Mouse (Mus musculus) G1E (cell line): ENCODE results near the gene Pou6f2. TPM values are rescaled to one million over a fixed set of nuclear protein-coding genes. Genes with fewer than 3 reads are reported as not detected.

Experiments
- ATAC-seq: 2 replicates; pipeline ENCODE4 v1.8.0; 2016; ENCODE audit warnings: mild to moderate bottlenecking; ENCODE audit not compliant: insufficient number of reproducible peaks, poor library complexity, low FRiP score, severe bottlenecking; ENCODE audit errors: extremely low read depth
- DNase-seq: peaks from one replicate; pipeline ENCODE4 v3.0.0; 2012; ENCODE audit warnings: low spot score
- H3K27me3 ChIP-seq: 2 replicates; pipeline ENCODE4 v1.6.1; 2012; ENCODE audit warnings: mild to moderate bottlenecking, low read length, inconsistent platforms; ENCODE audit not compliant: insufficient read depth
- H3K36me3 ChIP-seq: replicated peaks from 2 replicates; pipeline ENCODE3; 2012; ENCODE audit warnings: mild to moderate bottlenecking, inconsistent platforms
- H3K4me1 ChIP-seq: 2 replicates; pipeline ENCODE4 v1.6.1; 2012; ENCODE audit warnings: low read depth, low read length, inconsistent platforms, mixed read lengths; ENCODE audit not compliant: insufficient read depth
- H3K4me3 ChIP-seq: 2 replicates; pipeline ENCODE4 v1.5.1; 2012; ENCODE audit warnings: low read depth, mild to moderate bottlenecking, inconsistent platforms, low read length, moderate library complexity, mixed read lengths
- H3K9me3 ChIP-seq: replicated peaks from 2 replicates; pipeline ENCODE4 v1.6.1; 2012; ENCODE audit warnings: inconsistent platforms
- CTCF ChIP-seq: IDR thresholded peaks from 2 replicates; pipeline ENCODE4 v1.5.1; 2012; ENCODE audit warnings: low read depth, low read length, inconsistent platforms, mixed read lengths
- GATA1 ChIP-seq: IDR thresholded peaks from 2 replicates; pipeline ENCODE4 v1.6.1; 2012; ENCODE audit warnings: borderline replicate concordance, low read length, inconsistent platforms, mixed read lengths
- GATA2 ChIP-seq: IDR thresholded peaks from 2 replicates; pipeline ENCODE4 v1.6.1; 2012; ENCODE audit warnings: low read depth, low read length, inconsistent platforms, borderline replicate concordance
- POLR2AphosphoS5 ChIP-seq: IDR thresholded peaks from 2 replicates; pipeline ENCODE4 v1.6.1; 2012; ENCODE audit warnings: low read depth, low read length, inconsistent platforms; ENCODE audit not compliant: insufficient replicate concordance
- TAL1 ChIP-seq: conservative IDR thresholded peaks from 2 replicates; pipeline ENCODE4 v1.6.1; 2012; ENCODE audit warnings: low read depth, low read length, inconsistent platforms, mixed read lengths
- polyA plus RNA-seq: library from polyadenylated mRNA; stranded (reverse); fragments of >175 nt; gene quantifications from 2 replicates; pipeline ENCODE4 v1.2.3, GENCODE M21; 2012
- total RNA-seq, 2 experiments: library from RNA; stranded (forward) in 1 of 2; stranded (reverse) in 1 of 2; fragments of 200-1000 nt in 1 of 2; fragments of >200 nt in 1 of 2; fragmentation: Nextera tagmentation in 1 of 2; gene quantifications; 2 replicates each; pipeline ENCODE4 v1.2.3; 2014 to 2017

The Pou6f2 gene
- total and polyA plus RNA-seq, 3 experiments: 0.05 TPM; not detected in 2

DNA sequence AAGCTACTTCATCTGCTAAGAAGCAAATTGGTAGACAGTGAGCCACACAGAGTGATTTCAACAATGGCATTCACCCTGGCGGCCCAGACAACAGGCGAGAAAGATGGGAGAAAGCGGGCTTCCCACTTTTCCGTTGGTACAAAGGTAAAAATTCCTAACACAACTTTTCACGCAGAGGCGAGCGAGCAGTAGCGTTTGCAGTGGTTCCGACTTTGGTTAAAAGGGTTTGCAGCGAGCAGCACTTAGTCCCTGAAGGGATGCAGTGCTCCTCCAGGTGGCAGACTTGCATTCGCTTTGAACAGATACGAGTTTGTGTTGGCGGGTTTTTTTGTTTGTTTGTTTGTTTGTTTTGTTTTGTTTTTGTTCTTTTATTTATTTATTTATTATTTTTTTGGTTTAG, 273.1 kb downstream of the Pou6f2 start:
- no peaks in the 10 kb centered on the region for H3K36me3 ChIP-seq
- H3K4me1 ChIP-seq: no peaks in the 10 kb centered on the region
- no peak for DNase-seq
- peaks cover 8% of the 10 kb centered on the region for H3K27me3 ChIP-seq
- H3K4me3 ChIP-seq: no peak overlapping the region
- no peak for ATAC-seq
- no peaks in the 10 kb centered on the region for H3K9me3 ChIP-seq
- TF ChIP-seq CTCF (no peak), TAL1 (no peak), POLR2AphosphoS5 (no peak), GATA1 (no peak), GATA2 (no peak)

DNA sequence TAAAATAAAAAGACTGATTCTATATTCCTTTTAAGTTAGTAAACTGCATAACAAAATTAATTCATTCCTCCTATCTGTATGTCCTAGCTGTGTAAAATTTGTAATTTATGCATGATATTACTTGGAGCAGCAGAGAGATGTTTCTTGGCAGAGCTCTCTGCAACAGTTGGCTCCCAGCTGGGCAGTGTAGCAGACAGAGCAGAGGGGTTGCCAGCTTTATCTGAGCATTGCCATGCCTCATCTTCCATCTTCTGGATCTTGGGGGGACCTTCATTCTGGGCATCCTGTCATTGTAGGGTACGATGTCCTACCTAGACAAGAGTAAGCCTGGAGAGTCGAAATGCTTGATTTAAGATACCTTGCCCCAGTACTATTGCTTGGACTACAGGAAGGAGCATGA, 277.1 kb downstream of the Pou6f2 start:
- peaks cover 4% of the 10 kb centered on the region for H3K27me3 ChIP-seq
- H3K9me3 ChIP-seq: no peaks in the 10 kb centered on the region
- H3K36me3 ChIP-seq: no peaks in the 10 kb centered on the region
- no peaks in the 10 kb centered on the region for H3K4me1 ChIP-seq
- no peak for ATAC-seq
- no peak for DNase-seq
- H3K4me3 ChIP-seq: no peak overlapping the region
- no peak for TF ChIP-seq GATA2
- no peak for TF ChIP-seq TAL1
- no peak for TF ChIP-seq CTCF
- TF ChIP-seq GATA1: no peak
- no peak for TF ChIP-seq POLR2AphosphoS5

DNA sequence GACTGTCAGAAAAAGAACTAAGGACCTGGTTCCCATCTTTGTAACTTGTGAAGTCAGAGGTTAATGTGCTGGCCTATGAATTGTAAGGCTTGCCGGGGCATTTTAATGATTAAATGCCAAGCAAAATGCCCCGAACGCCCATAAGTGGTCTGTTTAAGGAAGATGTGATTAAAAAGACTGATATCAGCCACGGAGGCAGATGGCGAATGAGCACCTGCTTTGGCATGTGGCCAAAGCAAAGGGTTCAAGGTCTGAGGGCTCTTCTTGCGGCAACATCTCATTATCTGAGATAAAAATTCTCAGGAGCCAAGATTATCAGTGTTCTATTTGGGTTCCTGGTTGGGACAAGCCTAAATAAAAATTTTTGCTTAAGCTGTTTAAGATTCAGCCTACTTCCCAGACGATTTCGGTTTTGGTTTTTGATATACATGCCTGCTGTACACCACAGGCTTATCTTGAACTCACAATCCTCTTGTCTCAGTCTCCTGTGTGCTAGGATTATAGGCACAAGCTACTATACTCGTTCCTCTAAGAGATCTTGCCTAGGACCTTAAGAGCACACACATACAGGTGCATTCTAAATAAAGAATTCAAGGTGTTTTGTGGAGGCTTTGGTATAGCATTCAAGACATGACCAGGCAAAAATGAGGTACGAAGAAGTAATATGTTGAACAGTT, 315.9 kb downstream of the Pou6f2 start:
- H3K4me1 ChIP-seq: no peaks in the 10 kb centered on the region
- H3K27me3 ChIP-seq: no peaks in the 10 kb centered on the region; the same call in 1 of the 2 replicates
- H3K9me3 ChIP-seq: no peaks in the 10 kb centered on the region
- ATAC-seq: no peak
- no peak overlapping the region for H3K4me3 ChIP-seq
- DNase-seq: no peak
- no peaks in the 10 kb centered on the region for H3K36me3 ChIP-seq
- no peak for TF ChIP-seq GATA2
- no peak for TF ChIP-seq TAL1
- TF ChIP-seq POLR2AphosphoS5: no peak
- no peak for TF ChIP-seq GATA1
- TF ChIP-seq CTCF: no peak
